Mouse (Mus musculus) kidney, adult 2 months (tissue): ENCODE data around the gene Dusp1. TPM values are rescaled to one million over a fixed set of nuclear protein-coding genes. Genes with fewer than 3 reads are reported as not detected.

Source experiments
- DNase-seq: peaks from one replicate; pipeline ENCODE4 v3.0.0; 2021
- H3K27ac ChIP-seq: fragments of 200-500 bp; 2 replicates; pipeline ENCODE4 v1.5.1; 2012; ENCODE audit warnings: low read depth, low read length, control low read depth, inconsistent platforms; ENCODE audit not compliant: insufficient read depth
- H3K27me3 ChIP-seq: fragments of 200-500 bp; replicated peaks from 2 replicates; pipeline ENCODE4 v1.6.1; 2012; ENCODE audit warnings: mild to moderate bottlenecking, moderate library complexity, low read length, inconsistent platforms; ENCODE audit not compliant: control insufficient read depth, insufficient read depth
- H3K36me3 ChIP-seq: fragments of 200-500 bp; 2 replicates; pipeline ENCODE4 v1.6.1; 2012; ENCODE audit warnings: mild to moderate bottlenecking, moderate library complexity, low read length, inconsistent platforms; ENCODE audit not compliant: control insufficient read depth, insufficient read depth
- H3K4me1 ChIP-seq: fragments of 200-500 bp; 2 replicates; pipeline ENCODE4 v1.6.1; 2011; ENCODE audit warnings: low read length; ENCODE audit not compliant: control insufficient read depth, insufficient read depth
- H3K4me3 ChIP-seq: fragments of 200-500 bp; 2 replicates; pipeline ENCODE4 v1.5.1; 2011; ENCODE audit warnings: mild to moderate bottlenecking, low read depth, low read length, control low read depth; ENCODE audit not compliant: insufficient read depth
- CTCF ChIP-seq: fragments of 200-500 bp; conservative IDR thresholded peaks from 2 replicates; pipeline ENCODE4 v1.5.1; 2011; ENCODE audit warnings: low read depth, mild to moderate bottlenecking, control low read depth, low read length, moderate library complexity, mixed read lengths; ENCODE audit not compliant: insufficient read depth, insufficient read length
- POLR2A ChIP-seq: fragments of 200-500 bp; IDR thresholded peaks from one replicate; pipeline ENCODE4 v1.6.1; 2011; ENCODE audit warnings: low read depth, low read length, control low read depth
- WGBS: fragments of 180-500 bp; shearing (Covaris S2); methylation state at CpG from one replicate; pipeline ENCODE4 v1.1.7; 2018; 5-methylcytosine and 5-hydroxymethylcytosine counted together
- polyA plus RNA-seq: library from polyadenylated mRNA; depleted of rRNA; stranded (reverse); fragments of >200 nt; gene quantifications from 2 replicates; pipeline ENCODE4 v1.2.3, GENCODE M21; 2012

Dusp1 gene
- polyA plus RNA-seq, 1 experiment, result 52.4 TPM

DNA sequence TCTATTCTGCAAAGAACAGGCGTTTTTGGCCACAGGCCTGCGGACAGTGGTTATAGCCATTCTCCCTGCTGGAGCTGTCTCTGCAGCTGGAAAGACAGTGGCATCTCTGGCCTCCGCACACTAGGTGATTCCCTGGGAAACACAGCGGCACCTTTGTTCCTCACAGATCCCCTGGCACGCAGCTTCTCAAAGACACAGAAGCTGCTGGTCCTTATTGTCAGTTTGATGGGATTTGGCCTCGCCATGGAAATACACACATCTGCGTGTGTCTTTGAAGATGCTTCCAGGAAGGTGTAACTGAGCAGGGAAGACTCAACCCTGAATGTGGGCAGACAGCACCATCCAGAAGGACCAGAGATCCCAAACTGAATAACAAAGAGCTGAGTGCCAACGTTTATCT lies 41.4 kb upstream of the Dusp1 start:
- TF ChIP-seq POLR2A (no peak), CTCF (no peak)
- DNase-seq, result no peak
- Histone ChIP-seq H3K4me3 (no peak overlapping the region), H3K27me3 (no peaks in the 10 kb centered on the region), H3K4me1 (peaks cover 19% of the 10 kb centered on the region), H3K27ac (no peak overlapping the region), H3K36me3 (no peaks in the 10 kb centered on the region)
- 90% methylated on average over 8 of the region's 8 CpGs for whole genome bisulfite sequencing

DNA sequence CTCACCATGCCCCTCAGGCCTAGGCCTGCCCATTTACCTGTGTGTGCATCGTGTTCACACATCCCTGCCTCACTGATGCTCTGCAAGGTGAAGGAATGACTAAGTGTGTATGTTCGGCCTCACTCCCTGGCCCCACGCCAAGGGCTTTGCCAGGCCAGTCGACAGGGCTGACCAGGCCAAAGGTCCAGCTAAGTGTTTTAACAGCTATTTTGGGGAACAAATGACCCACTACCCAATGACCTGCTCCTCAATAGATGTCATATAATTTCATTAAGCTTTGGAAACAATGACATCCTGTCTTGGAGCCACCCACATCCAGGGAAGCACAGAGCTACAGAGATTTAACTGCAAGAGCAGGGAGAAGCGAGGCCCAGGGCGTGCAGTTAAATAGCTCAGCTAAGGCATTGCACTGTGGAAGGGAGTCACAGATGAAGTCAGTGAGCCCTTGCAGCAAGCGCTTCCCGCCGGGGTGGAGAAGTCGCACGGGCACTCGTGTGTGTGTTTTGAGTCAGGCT lies 40.5 kb upstream of the Dusp1 start:
- TF ChIP-seq POLR2A (no peak), CTCF (no peak)
- 19% methylated on average over 12 of the region's 12 CpGs for WGBS
- Histone ChIP-seq H3K36me3 (no peaks in the 10 kb centered on the region), H3K27me3 (no peaks in the 10 kb centered on the region), H3K4me1 (peaks cover 19% of the 10 kb centered on the region), H3K27ac (0 out of 2 replicates have a peak overlapping the region, but pooled peaks have one; percentile 26), H3K4me3 (no peak overlapping the region)
- DNase-seq, result peak; percentile 90

- Histone ChIP-seq H3K4me3 (no peak overlapping the region), H3K27ac (0 out of 2 replicates have a peak overlapping the region, but pooled peaks have one; percentile 26), H3K36me3 (no peaks in the 10 kb centered on the region), H3K4me1 (peaks cover 20% of the 10 kb centered on the region), H3K27me3 (no peaks in the 10 kb centered on the region)
- DNase-seq, result no peak
- TF ChIP-seq POLR2A (no peak), CTCF (no peak)
- 46% methylated on average over 6 of the region's 6 CpGs for WGBS
Measured at GRCm38 (mm10) chr17:26601926-26602325, 40.0 kb upstream of the Dusp1 start.

DNA sequence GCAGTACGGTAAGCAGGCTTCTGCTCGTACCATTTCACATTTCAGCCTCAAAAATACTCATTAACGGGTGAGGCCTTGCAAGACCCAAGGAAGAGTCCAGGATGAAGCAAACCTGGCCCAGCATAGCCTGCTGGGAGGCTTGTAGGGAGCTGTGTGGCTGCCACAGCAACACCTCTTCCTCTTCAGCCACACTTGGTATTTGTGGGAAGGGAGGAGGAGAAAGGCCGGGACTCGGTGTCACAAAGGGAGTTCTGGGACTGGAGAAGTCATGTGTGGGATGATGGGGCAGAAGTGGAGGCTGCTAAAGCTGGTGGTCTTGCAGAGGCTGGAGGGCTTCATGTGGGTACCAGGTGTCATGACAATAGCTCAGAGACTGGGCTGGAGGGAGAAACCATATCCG lies 39.6 kb upstream of the Dusp1 start:
- no peak overlapping the region for H3K4me3 ChIP-seq
- no peak for DNase-seq
- H3K36me3 ChIP-seq, result no peaks in the 10 kb centered on the region
- TF ChIP-seq POLR2A, result no peak
- no peak for TF ChIP-seq CTCF
- H3K27me3 ChIP-seq, result no peaks in the 10 kb centered on the region
- peaks cover 25% of the 10 kb centered on the region for H3K4me1 ChIP-seq
- WGBS, result 72% methylated on average over 6 of the region's 6 CpGs
- no peak overlapping the region for H3K27ac ChIP-seq

DNA sequence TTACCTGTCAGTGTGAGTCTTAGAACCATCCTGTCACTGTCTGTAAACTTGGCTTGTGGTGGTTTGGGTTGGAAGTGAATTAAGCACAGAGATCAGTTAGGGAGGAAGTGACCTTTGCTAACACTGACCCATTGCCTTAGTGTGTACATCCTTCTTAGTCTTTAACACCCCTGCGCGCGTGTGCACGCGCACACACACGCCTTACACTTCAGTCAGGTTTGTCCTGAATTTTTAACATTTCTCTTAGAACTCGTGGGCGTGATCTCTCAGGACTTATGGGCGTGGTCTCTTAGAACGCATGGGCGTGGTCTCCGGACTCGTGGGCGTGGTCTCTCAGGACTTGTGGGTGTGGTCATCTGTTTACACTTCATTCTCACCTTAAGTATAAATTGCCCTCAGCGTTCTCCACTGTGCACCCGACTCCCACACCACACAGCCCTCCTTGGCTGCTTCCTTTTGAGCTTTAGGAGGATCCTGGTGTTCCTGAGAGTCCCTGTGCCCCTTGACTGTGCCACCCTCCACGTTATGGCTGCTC lies 39.1 kb upstream of the Dusp1 start:
- Histone ChIP-seq H3K27me3 (no peaks in the 10 kb centered on the region), H3K36me3 (no peaks in the 10 kb centered on the region), H3K4me3 (no peak overlapping the region), H3K27ac (no peak overlapping the region), H3K4me1 (peaks cover 30% of the 10 kb centered on the region)
- WGBS, result 64% methylated on average over 17 of the region's 17 CpGs
- no peak for DNase-seq
- TF ChIP-seq CTCF (no peak), POLR2A (no peak)

- no peaks in the 10 kb centered on the region for H3K36me3 ChIP-seq
- no peak overlapping the region for H3K27ac ChIP-seq
- no peaks in the 10 kb centered on the region for H3K27me3 ChIP-seq
- WGBS, result 83% methylated on average over 5 of the region's 5 CpGs
- TF ChIP-seq CTCF (no peak), POLR2A (no peak)
- peaks cover 43% of the 10 kb centered on the region for H3K4me1 ChIP-seq
- no peak overlapping the region for H3K4me3 ChIP-seq
- DNase-seq, result no peak
Measured at GRCm38 (mm10) chr17:26598845-26599244, 36.9 kb upstream of the Dusp1 start.

DNA sequence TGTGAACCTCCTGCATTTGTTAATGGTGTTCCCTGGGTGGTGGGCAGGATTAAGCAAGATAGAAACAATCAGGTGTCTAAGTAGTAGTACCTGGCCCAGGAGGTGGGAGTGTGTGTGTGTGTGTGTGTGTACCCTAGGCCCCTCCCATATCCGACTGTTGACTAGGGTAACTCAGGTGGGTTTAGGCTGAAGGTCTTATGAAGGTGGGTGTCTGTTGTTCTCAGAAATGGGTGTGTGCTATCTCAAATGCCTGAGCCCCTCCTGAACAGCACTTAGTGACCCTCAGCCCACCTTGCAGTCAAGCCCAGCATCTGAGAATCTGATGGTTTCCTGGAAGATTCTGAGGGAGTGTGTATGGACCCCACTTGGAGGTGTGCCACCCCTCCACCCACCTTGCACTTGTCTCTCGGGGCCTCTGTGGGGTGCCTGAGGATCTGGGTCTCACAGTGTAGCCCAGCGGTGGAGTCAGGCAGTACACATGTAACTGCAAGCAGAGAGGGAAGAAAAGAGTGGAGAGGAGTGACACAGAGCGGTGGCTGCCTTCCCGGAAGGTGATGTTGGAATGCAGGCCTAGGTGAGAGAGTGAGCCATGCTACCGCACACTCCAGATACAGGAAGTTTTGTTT lies 35.0 kb upstream of the Dusp1 start:
- 80% methylated on average over 6 of the region's 6 CpGs for WGBS
- peak overlapping the region; percentile 62; the same call in 1 of the 2 replicates for H3K27ac ChIP-seq
- DNase-seq, result no peak

More for the DNA sequence above, 35.0 kb upstream of the Dusp1 start:
- Histone ChIP-seq H3K36me3 (no peaks in the 10 kb centered on the region), H3K4me3 (no peak overlapping the region), H3K4me1 (peaks cover 32% of the 10 kb centered on the region), H3K27me3 (no peaks in the 10 kb centered on the region)
- TF ChIP-seq CTCF (peak; percentile 46), POLR2A (no peak)
